Mouse (Mus musculus) myocyte (in vitro differentiated cells): ENCODE measurements around the gene Ank.
"Not testable (repeated sequence)": the region's sequence is repeated elsewhere in the genome, so short reads cannot be mapped to it uniquely, and the experiment has no call there.

Source experiments
- E2F4 ChIP-seq: IDR thresholded peaks from one replicate; pipeline ENCODE4 v1.6.1; 2011; ENCODE audit warnings: mild to moderate bottlenecking, control low read depth, moderate library complexity; ENCODE audit not compliant: insufficient read depth
- MAX ChIP-seq: IDR thresholded peaks from one replicate; pipeline ENCODE4 v1.6.1; 2011; ENCODE audit warnings: low read depth, mild to moderate bottlenecking, control low read depth
- POLR2A ChIP-seq: IDR thresholded peaks from one replicate; pipeline ENCODE4 v1.6.1; 2011; ENCODE audit warnings: low read depth, mild to moderate bottlenecking, control low read depth, moderate library complexity; ENCODE audit not compliant: insufficient read length
- TCF3 ChIP-seq: IDR thresholded peaks from one replicate; pipeline ENCODE4 v1.6.1; 2011; ENCODE audit warnings: low read depth, control low read depth; ENCODE audit not compliant: insufficient read length

GRCm38 (mm10) chr15:27470346-27470745, 3.9 kb downstream of the Ank start:
- not testable (repeated sequence) for TF ChIP-seq POLR2A, E2F4, TCF3, MAX
